In the genomic region with DNA sequence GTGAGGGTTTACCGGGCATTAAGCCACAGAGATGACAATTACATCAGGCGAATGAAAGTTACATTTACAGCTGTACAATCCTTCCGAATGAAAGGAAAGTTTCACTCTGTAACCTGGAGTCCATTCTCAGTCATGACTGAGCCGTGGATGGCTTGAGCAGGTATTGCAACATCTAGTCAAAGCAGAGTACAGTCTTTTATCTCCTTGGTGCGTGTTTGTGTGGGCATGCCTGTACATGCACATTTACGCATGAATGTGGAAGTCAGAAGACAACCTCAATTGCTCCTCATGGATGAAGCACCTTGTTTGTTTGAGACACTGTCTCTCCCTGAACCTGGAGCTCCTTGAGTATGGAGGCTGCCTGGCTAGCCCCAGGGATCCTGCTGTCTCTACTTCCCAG, we compare ENCODE assay signal across 19 mouse cellular contexts.
"Had no signal": no experiment of that assay in that cellular context is flagged by ENCODE, and none has a peak within 500 bp of the region (broad histone marks: within the 10 kb centered on the region; RNA-seq: fewer than 3 reads in every experiment).

No protein-coding gene starts in this region.

- H3K4me3 ChIP-seq: left cerebral cortex, adult 2 months; liver, embryonic 12.5 days; liver, embryonic 15.5 days; lung, embryonic 15.5 days; midbrain, embryonic 13.5 days; stomach, embryonic 15.5 days had no signal

- ATAC-seq: liver, embryonic 12.5 days; midbrain, embryonic 13.5 days; midbrain, embryonic 16.5 days had no signal

- H3K9ac ChIP-seq: liver, embryonic 12.5 days; liver, embryonic 15.5 days; lung, embryonic 15.5 days; midbrain, embryonic 13.5 days; stomach, embryonic 15.5 days had no signal

- H3K9me3 ChIP-seq: liver, embryonic 12.5 days; liver, embryonic 15.5 days; lung, embryonic 15.5 days; midbrain, embryonic 13.5 days; stomach, embryonic 15.5 days had no signal

- H3K4me2 ChIP-seq: liver, embryonic 12.5 days; liver, embryonic 15.5 days; lung, embryonic 15.5 days; midbrain, embryonic 13.5 days; stomach, embryonic 15.5 days had no signal

- H3K27me3 ChIP-seq: liver, embryonic 12.5 days; liver, embryonic 15.5 days; lung, embryonic 15.5 days; midbrain, embryonic 13.5 days; stomach, embryonic 15.5 days had no signal

- H3K36me3 ChIP-seq: liver, embryonic 12.5 days; liver, embryonic 15.5 days; lung, embryonic 15.5 days; midbrain, embryonic 13.5 days; stomach, embryonic 15.5 days had no signal

- H3K4me1 ChIP-seq: liver, embryonic 12.5 days; liver, embryonic 15.5 days; lung, embryonic 15.5 days; midbrain, embryonic 13.5 days; stomach, embryonic 15.5 days had no signal

- DNase-seq: kidney, adult 18-20 months; kidney, adult 9 months; kidney, postnatal 36 days; layer of hippocampus, postnatal 36 days; lung, adult 18-20 months; lung, postnatal 10 days; lung, postnatal 4 days; right cerebral cortex, postnatal 14 days; right cerebral cortex, postnatal 4 days; thymus, adult 2 months; thymus, postnatal 14 days; thymus, postnatal 4 days had no signal

- H3K27ac ChIP-seq: left cerebral cortex, adult 2 months; liver, embryonic 12.5 days; liver, embryonic 15.5 days; lung, embryonic 15.5 days; midbrain, embryonic 13.5 days; stomach, embryonic 15.5 days had no signal
